Mouse (Mus musculus) ovary, postnatal 10 days (tissue): ENCODE measurements around the gene Pcgf2.

Experiments
- DNase-seq: peaks from one replicate; pipeline ENCODE4 v3.0.0; 2022; ENCODE audit warnings: low spot score

Pcgf2 gene

GRCm38 (mm10) chr11:97695712-97696401, 4.4 kb downstream of the Pcgf2 start:
- DNase-seq: no peak

DNA sequence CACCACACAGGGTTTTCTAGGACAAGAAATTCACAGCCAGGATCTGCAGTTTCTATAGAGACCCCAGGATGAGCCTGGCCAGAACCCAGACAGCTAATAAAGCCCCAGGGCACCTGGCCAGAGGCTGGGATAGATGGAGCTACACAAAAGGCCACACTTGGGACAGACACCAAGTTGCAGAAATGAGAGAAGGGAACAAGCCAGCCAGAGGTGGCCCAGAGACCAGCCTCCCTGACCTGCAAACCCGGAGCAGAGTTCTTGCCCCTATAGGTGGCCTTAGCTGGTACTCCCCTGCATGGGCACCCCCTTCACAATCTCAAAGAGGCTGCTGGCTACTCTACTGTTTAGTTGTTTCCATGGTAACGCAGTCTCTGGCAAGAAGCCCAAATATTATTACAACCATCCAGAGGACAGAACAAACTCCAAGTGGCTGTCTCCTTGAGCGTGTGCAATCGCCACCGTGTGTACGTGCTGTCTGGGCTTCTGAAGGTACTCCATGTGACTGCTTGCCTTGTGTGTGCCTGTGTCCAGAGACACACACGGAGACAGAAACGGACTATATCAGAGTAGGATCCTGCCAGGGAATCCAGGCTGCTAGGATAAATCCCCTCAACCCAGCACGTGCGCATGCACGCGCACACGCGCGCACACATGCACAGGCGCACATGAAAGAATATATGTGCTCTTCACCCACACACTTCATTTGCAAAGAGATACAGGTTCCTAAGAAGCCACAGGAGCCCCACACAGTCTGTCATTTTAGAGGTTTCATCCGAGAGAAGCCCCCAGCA, 5.2 kb downstream of the Pcgf2 start:
- no peak for DNase-seq

GRCm38 (mm10) chr11:97694435-97694834, 5.9 kb downstream of the Pcgf2 start:
- no peak for DNase-seq

DNA sequence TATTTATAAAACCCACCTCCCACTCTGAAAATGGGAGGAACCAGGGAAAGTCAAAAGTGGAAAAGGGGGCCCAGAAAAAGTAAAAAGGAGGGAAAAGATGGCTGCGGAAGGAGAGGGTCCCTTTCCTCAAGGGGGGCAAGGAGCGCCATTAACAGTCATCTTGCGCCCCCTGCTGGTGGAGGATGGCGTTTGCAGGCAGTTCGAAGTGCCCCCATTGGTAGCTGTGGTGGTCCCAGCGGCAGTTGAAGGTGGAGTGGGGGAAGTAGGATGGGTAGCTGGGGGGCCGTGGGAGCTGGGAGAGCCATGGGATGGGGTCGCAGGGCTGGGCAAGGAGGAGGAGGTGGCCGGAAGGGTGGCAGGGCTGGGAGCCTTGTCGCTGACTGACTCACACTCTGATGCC, 10.4 kb downstream of the Pcgf2 start:
- no peak for DNase-seq

- DNase-seq: no peak
Measured at GRCm38 (mm10) chr11:97687061-97687460, 13.2 kb downstream of the Pcgf2 start.

DNA sequence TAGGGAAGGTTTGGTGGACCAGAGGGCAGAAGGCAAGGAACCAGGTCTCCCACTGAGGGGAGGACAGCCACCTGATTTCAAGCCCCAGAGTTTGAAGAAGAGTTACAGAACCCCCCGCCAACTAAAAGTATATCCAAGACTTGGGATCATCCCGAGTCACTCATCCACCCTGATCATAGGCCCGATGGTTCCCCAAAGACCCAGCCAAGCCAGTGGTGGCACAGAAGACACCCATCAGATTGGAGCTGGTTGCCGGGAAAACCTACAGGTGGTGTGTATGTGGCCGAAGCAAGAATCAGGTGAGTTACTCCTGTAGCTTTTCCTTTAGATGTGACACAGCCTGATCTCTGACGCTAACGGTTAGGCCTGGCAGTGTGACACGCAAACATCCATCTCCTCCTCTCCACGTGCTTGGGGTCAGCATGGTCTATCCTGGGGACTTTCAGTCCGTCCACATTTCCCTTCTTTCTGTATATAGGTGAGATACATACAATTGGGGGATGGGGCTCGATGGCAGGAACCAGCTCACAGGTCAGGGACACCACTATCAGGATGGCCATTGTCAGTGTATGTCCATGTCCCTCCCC, 13.9 kb downstream of the Pcgf2 start:
- no peak for DNase-seq

GRCm38 (mm10) chr11:97685613-97686321, 14.5 kb downstream of the Pcgf2 start, which contains the start of gene Cisd3:
TSS of gene Cisd3 (plus strand) at chr11:97685826.
- DNase-seq: peak; percentile 76

GRCm38 (mm10) chr11:97684766-97685165, 15.5 kb downstream of the Pcgf2 start:
- no peak for DNase-seq

- no peak for DNase-seq
Measured at GRCm38 (mm10) chr11:97684063-97684680, 16.1 kb downstream of the Pcgf2 start.

- DNase-seq: no peak
Measured at GRCm38 (mm10) chr11:97682504-97683055, 17.7 kb downstream of the Pcgf2 start.

DNA sequence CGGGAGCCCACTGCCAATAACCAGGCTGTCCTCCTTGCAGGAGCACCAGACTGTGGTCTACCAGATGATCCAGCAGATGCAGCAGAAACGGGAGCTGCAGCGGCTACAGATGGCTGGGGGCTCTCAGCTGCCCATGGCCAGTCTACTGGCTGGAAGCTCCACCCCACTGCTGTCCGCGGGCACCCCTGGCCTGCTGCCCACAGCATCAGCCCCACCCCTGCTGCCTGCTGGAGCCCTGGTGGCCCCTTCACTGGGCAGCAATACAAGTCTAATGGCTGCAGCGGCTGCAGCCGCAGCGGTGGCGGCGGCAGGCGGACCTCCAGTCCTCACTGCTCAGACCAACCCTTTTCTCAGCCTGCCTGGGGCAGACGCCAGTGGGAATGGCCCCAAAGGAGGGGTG, 19.9 kb downstream of the Pcgf2 start:
- no peak for DNase-seq

GRCm38 (mm10) chr11:97678301-97678700, 22.0 kb downstream of the Pcgf2 start:
- no peak for DNase-seq

DNA sequence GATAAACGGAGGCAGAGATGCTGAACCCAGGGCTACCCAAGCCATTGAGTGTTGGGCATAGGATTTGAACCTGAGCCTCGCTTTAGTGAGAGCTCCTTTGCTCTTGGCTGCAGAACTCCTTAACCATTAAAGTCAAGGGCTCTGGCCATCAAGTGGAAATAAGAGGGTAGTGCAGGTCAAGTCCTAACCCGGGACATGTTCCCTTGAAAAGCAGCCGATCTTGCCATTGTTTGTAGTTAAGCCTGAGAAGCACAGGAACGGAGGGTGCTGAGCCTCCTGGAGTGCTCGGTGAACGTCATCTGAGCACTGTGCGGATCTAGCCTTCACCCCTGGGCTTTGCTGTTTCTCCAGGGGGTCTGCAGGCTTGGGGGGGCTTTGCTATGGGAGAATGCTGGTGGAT, 22.5 kb downstream of the Pcgf2 start:
- DNase-seq: no peak

GRCm38 (mm10) chr11:97677381-97677780, 22.9 kb downstream of the Pcgf2 start:
- no peak for DNase-seq

DNA sequence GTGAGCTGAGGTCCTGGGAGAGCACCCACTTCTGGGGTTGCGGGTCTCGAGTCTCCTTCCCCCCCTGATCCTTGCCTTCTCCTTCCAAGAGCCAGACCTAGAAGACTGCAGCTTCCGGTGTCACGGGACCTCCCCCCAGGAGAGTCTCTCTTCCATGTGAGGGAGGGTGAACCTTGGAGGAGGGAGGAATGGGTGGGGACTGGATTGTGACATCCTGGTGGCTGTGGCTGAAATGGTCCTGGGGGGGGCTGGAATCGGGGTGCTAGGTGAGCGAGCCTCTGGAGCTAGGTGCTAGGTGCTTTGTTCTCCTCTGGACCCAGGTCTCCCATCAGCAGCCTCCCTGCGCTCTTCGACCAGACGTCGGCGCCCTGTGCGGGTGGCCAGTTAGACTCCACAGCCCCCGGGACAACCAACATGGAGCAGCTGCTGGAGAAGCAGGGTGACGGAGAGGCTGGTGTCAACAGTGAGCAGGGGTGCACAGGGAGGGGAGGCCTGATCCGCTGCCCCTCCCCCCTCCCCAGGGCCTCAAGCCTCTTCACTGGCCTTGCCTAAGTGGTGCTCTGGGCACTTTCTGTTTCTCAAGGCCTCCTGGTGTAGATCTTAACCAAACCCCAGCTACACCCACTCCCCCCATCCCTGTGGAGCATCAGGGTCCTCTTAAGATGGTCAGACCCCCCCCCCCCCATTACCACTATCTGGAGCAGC, 24.1 kb downstream of the Pcgf2 start:
- no peak for DNase-seq

- DNase-seq: no peak
Measured at GRCm38 (mm10) chr11:97673148-97673547, 27.1 kb downstream of the Pcgf2 start.

GRCm38 (mm10) chr11:97671177-97671527, 29.1 kb downstream of the Pcgf2 start:
- DNase-seq: no peak

GRCm38 (mm10) chr11:97670234-97671176, 29.8 kb downstream of the Pcgf2 start:
- DNase-seq: no peak

DNA sequence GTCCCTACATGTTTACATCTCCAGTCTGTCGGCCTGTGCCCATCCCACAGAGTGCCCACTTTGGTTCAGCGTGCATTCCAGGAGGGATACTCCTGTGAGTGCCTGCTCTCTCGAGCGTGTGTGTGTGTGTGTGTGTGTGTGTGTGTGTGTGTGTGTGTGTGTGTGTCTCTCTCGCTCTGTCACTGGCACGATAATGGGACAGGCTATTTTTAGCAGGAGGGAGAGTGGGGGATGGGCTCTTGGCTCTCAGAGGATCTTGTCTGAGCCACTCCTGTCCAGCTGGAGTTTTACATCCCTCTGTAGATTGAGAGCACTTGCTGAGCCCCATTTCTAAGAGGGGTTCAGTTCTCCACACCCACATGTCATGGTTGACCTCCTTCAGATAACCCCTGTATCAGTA, 30.5 kb downstream of the Pcgf2 start:
- DNase-seq: no peak

- DNase-seq: no peak
Measured at GRCm38 (mm10) chr11:97669268-97669667, 31.0 kb downstream of the Pcgf2 start.
